Mouse (Mus musculus) cortical plate, adult 2 months (tissue): ENCODE data around the gene Amfr. TPM values are rescaled to one million over a fixed set of nuclear protein-coding genes. Genes with fewer than 3 reads are reported as not detected.
"Not testable (repeated sequence)": the region's sequence is repeated elsewhere in the genome, so short reads cannot be mapped to it uniquely, and the experiment has no call there.

Source experiments
- H3K27ac ChIP-seq: fragments of 200-500 bp; 2 replicates; pipeline ENCODE4 v1.5.1; 2012; ENCODE audit warnings: low read length, control low read depth, inconsistent platforms; ENCODE audit not compliant: insufficient read depth
- H3K4me1 ChIP-seq: fragments of 200-500 bp; 2 replicates; pipeline ENCODE4 v1.6.1; 2011; ENCODE audit warnings: low read length; ENCODE audit not compliant: control insufficient read depth, insufficient read depth
- H3K4me3 ChIP-seq: fragments of 200-500 bp; 2 replicates; pipeline ENCODE4 v1.5.1; 2011; ENCODE audit warnings: mild to moderate bottlenecking, low read length, control low read depth; ENCODE audit not compliant: insufficient read depth
- CTCF ChIP-seq: fragments of 200-500 bp; IDR thresholded peaks from 2 replicates; pipeline ENCODE4 v1.5.1; 2011; ENCODE audit warnings: mild to moderate bottlenecking, control low read depth, low read length; ENCODE audit not compliant: insufficient read depth; ENCODE audit errors: extremely low read depth
- POLR2A ChIP-seq: fragments of 200-500 bp; IDR thresholded peaks from 2 replicates; pipeline ENCODE4 v1.6.1; 2011; ENCODE audit warnings: mild to moderate bottlenecking, low read length, control low read depth; ENCODE audit not compliant: insufficient read depth; ENCODE audit errors: extremely low read depth
- polyA plus RNA-seq: library from polyadenylated mRNA; depleted of rRNA; stranded (reverse); fragments of >200 nt; gene quantifications from 2 replicates; pipeline ENCODE4 v1.2.3, GENCODE M21; 2012; rRNA removed

Gene Amfr
- polyA plus RNA-seq = 110 and 115 TPM in 2 replicates

GRCm38 (mm10) chr8:94012013-94012951, at the start of gene Amfr:
Gene Amfr (minus strand): TSS chr8:94012842.
- H3K4me1 ChIP-seq = peaks cover 9% of the 10 kb centered on the region; the same call in 1 of the 2 replicates
- peak within 1 kb of the TSS; percentile 58 for H3K4me3 ChIP-seq
- peak within 1 kb of the TSS; percentile 100 for H3K27ac ChIP-seq
- no peak for TF ChIP-seq POLR2A
- no peak for TF ChIP-seq CTCF

- no peak overlapping the region for H3K27ac ChIP-seq
- no peak overlapping the region for H3K4me3 ChIP-seq
- no peak for TF ChIP-seq POLR2A
- TF ChIP-seq CTCF = peak; percentile 71
- H3K4me1 ChIP-seq = no peaks in the 10 kb centered on the region
Observed at GRCm38 (mm10) chr8:94057157-94057854, 44.7 kb upstream of the Amfr start.

GRCm38 (mm10) chr8:94052696-94053095, 40.1 kb upstream of the Amfr start:
- no peak for TF ChIP-seq CTCF
- TF ChIP-seq POLR2A = no peak
- Histone ChIP-seq H3K27ac (no peak overlapping the region), H3K4me3 (no peak overlapping the region), H3K4me1 (no peaks in the 10 kb centered on the region; the same call in 1 of the 2 replicates)

GRCm38 (mm10) chr8:94047845-94048244, 35.2 kb upstream of the Amfr start:
- H3K4me3 ChIP-seq = no peak overlapping the region

GRCm38 (mm10) chr8:94037806-94038205, 25.2 kb upstream of the Amfr start:
- Histone ChIP-seq H3K27ac (no peak overlapping the region), H3K4me3 (peak overlapping the region; percentile 72), H3K4me1 (peaks cover 4% of the 10 kb centered on the region)
- TF ChIP-seq CTCF (no peak), POLR2A (no peak)

More at GRCm38 (mm10) chr8:94047845-94048244, 35.2 kb upstream of the Amfr start:
- no peak overlapping the region for H3K27ac ChIP-seq
- no peaks in the 10 kb centered on the region; the same call in 1 of the 2 replicates for H3K4me1 ChIP-seq
- no peak for TF ChIP-seq POLR2A
- TF ChIP-seq CTCF = no peak

GRCm38 (mm10) chr8:94036944-94037524, 24.4 kb upstream of the Amfr start, which contains the start of the genes Nudt21 and Ogfod1:
Gene Nudt21 (minus strand): TSS chr8:94037031.
Gene Ogfod1 (plus strand): TSS chr8:94037198.
- TF ChIP-seq POLR2A (peak; percentile 70), CTCF (no peak)

GRCm38 (mm10) chr8:94036541-94036940, 23.9 kb upstream of the Amfr start:
- not testable (repeated sequence) for H3K4me1 ChIP-seq, H3K27ac ChIP-seq
- H3K4me3 ChIP-seq = peak overlapping the region; percentile 72

More at GRCm38 (mm10) chr8:94036944-94037524, 24.4 kb upstream of the Amfr start, which contains the start of the genes Nudt21 and Ogfod1:
- H3K4me3 ChIP-seq = peak within 1 kb of the TSS; percentile 72
- no peak within 1 kb of the TSS; the same call in 1 of the 2 replicates for H3K27ac ChIP-seq
- peaks cover 4% of the 10 kb centered on the region for H3K4me1 ChIP-seq

- Histone ChIP-seq H3K4me1 (peaks cover 4% of the 10 kb centered on the region), H3K4me3 (no peak overlapping the region), H3K27ac (no peak overlapping the region)
- TF ChIP-seq CTCF (no peak), POLR2A (no peak)
Observed at GRCm38 (mm10) chr8:94035200-94035599, 22.6 kb upstream of the Amfr start.

- Histone ChIP-seq H3K4me1 (peaks cover 4% of the 10 kb centered on the region), H3K4me3 (no peak overlapping the region), H3K27ac (no peak overlapping the region)
- TF ChIP-seq CTCF = no peak
- no peak for TF ChIP-seq POLR2A
Observed at GRCm38 (mm10) chr8:94033601-94034000, 21.0 kb upstream of the Amfr start.
